Mouse (Mus musculus) yolk sac, embryonic 10.5 days (tissue): ENCODE results near the gene Apoa2.

Experiments
- DNase-seq: peaks from one replicate; pipeline ENCODE4 v3.0.0-alpha.2; 2017; ENCODE audit warnings: low spot score

The Apoa2 gene

GRCm38 (mm10) chr1:171205704-171206493 is 19.0 kb upstream of the Apoa2 start:
- DNase-seq: no peak

- DNase-seq: no peak
Measured at GRCm38 (mm10) chr1:171209409-171209808, 15.4 kb upstream of the Apoa2 start.

- DNase-seq: no peak
Measured at GRCm38 (mm10) chr1:171212854-171213253, 12.0 kb upstream of the Apoa2 start.

- DNase-seq: no peak
Measured at GRCm38 (mm10) chr1:171213801-171214496, 10.9 kb upstream of the Apoa2 start, which contains the start of gene Nr1i3. Gene Nr1i3 (plus strand): TSS chr1:171213970.

GRCm38 (mm10) chr1:171216241-171216955 is 8.5 kb upstream of the Apoa2 start:
- DNase-seq: no peak

GRCm38 (mm10) chr1:171220871-171221270 is 4.0 kb upstream of the Apoa2 start:
- peak; percentile 69 for DNase-seq

GRCm38 (mm10) chr1:171221281-171222193 is 3.3 kb upstream of the Apoa2 start:
- no peak for DNase-seq

GRCm38 (mm10) chr1:171222238-171223155 is 2.4 kb upstream of the Apoa2 start, which contains the start of gene Tomm40l:
Gene Tomm40l (minus strand): TSS chr1:171222514.
- DNase-seq: peak; percentile 98

GRCm38 (mm10) chr1:171223168-171223567 is 1.7 kb upstream of the Apoa2 start:
- peak; percentile 17 for DNase-seq

- peak; percentile 85 for DNase-seq
Measured at GRCm38 (mm10) chr1:171223796-171224195, 1.1 kb upstream of the Apoa2 start.

GRCm38 (mm10) chr1:171226780-171227179 is 1.9 kb downstream of the Apoa2 start:
- DNase-seq: peak; percentile 10

- peak; percentile 19 for DNase-seq
Measured at GRCm38 (mm10) chr1:171227879-171228278, 3.0 kb downstream of the Apoa2 start.

GRCm38 (mm10) chr1:171229750-171230149 is 4.9 kb downstream of the Apoa2 start:
- DNase-seq: no peak

GRCm38 (mm10) chr1:171230215-171230614 is 5.4 kb downstream of the Apoa2 start:
- no peak for DNase-seq

- DNase-seq: no peak
Measured at GRCm38 (mm10) chr1:171231844-171232243, 7.0 kb downstream of the Apoa2 start.

- no peak for DNase-seq
Measured at GRCm38 (mm10) chr1:171232348-171232747, 7.5 kb downstream of the Apoa2 start.

GRCm38 (mm10) chr1:171232800-171233730 is 8.2 kb downstream of the Apoa2 start:
- no peak for DNase-seq

GRCm38 (mm10) chr1:171234126-171234525 is 9.3 kb downstream of the Apoa2 start, which contains the start of gene Fcer1g:
Gene Fcer1g (minus strand): TSS chr1:171234365.
- no peak for DNase-seq

- no peak for DNase-seq
Measured at GRCm38 (mm10) chr1:171234538-171234937, 9.7 kb downstream of the Apoa2 start.
